Mouse (Mus musculus): Measurements from ENCODE around the gene Ppp1r10. TPM values are rescaled to one million over a fixed set of nuclear protein-coding genes. Genes with fewer than 3 reads are reported as not detected.

The Ppp1r10 gene
- polyA plus RNA-seq (2015; fragmentation: Nextera tagmentation; extraction: Ambion mirVana) = 35.6 and 36.0 TPM in 2 replicates

DNA sequence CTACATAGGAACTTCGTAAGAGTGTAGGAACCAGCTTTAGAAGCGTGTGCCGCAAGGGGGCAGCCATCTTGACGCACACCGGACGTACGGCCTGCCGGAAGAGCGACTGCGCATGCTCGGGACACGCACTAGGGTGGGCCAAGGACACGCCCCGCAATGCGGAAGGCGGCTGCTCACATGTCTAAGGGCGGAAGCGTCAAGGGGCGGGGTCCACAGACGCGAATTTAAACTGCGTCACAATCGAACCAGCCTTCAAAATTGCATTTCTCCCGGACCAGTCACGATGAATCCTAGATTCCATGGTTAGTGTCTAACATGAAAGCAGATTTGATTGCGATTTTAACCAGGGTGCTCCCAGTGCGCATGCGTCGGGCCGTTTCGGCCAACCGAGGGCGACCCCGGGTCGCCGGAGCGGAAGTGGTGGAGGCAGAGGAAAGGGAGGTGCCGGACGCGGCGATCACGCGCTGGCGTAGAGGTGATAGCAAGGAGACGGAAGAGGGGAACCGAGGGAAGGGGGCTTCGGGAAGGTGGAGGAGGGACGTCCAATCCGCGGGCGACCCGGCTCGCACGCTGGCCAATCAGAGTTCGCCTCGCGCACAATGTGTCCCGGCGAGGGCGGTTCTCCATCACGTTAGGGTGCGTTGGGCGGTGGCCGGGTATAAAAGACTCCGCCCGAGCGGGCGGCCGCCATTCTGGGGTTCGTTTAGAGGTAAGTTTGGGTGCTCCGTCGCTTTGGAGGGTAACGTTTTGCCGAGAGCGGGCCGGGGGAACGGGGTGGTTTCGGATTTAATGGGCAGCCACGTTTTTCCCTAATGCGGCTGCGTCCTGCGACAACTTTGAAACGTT lies at the start of gene Ppp1r10, which contains the start of gene Mrps18b:
TSS of gene Ppp1r10 (plus strand) at position 138 of the 846 bp plus-strand sequence.
TSS of gene Mrps18b (minus strand) at position 93 of the 846 bp plus-strand sequence.
- peak; percentile 99 for DNase-seq (ENCODE audit: low spot score)

GRCm38 (mm10) chr17:35866911-35867890 lies 49.0 kb upstream of the Ppp1r10 start:
- peak; percentile 28 for DNase-seq (ENCODE audit: low spot score)

DNA sequence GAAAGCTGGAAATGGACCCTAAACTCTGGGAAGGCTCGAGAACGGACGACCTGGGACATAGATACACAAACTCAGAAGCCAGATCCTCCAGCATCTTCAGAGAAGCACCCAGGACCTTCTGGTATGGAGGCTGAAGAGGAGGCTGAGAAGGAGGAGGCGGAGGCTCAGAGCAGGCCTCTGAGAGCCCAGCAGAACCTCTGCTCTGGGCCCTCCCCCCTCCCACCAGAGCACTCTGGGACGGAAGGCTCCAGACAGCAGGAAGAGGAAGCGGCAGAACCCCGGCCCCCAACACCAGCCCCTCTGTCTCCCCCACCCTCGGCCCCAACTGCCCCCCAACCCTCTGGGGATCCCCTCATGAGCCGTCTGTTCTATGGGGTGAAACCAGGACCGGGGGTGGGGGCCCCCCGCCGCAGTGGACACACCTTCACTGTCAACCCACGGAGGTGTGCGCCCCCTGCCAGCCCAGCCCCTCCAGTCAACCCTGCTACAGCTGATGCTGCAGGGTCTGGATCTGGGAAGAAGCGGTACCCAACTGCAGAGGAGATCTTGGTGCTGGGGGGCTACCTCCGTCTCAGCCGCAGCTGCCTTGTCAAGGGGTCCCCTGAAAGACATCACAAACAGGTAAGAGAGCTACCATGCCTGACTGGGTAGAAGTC lies 47.9 kb upstream of the Ppp1r10 start:
- peak; percentile 67 for DNase-seq (ENCODE audit: low spot score)

DNA sequence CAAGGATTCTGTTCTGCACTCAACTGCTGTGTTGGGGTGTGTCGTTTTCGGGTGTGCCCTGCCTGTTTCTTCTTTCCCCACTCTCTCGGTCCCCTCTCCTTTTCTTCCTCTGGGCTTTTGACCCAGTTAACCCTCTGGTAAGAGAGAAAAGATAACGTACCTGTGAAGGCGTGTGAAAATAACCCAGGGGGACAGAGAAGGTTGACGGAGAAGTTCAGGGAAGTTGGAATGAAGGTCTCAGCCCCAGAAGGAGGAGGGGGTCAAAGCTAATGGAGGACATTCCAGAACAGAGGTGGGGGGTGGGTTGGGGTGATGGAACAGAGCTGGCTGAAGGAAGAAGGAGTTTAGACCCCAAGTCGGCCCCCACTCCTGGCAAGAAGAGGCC lies 47.3 kb upstream of the Ppp1r10 start:
- no peak for DNase-seq (ENCODE audit: low spot score)

DNA sequence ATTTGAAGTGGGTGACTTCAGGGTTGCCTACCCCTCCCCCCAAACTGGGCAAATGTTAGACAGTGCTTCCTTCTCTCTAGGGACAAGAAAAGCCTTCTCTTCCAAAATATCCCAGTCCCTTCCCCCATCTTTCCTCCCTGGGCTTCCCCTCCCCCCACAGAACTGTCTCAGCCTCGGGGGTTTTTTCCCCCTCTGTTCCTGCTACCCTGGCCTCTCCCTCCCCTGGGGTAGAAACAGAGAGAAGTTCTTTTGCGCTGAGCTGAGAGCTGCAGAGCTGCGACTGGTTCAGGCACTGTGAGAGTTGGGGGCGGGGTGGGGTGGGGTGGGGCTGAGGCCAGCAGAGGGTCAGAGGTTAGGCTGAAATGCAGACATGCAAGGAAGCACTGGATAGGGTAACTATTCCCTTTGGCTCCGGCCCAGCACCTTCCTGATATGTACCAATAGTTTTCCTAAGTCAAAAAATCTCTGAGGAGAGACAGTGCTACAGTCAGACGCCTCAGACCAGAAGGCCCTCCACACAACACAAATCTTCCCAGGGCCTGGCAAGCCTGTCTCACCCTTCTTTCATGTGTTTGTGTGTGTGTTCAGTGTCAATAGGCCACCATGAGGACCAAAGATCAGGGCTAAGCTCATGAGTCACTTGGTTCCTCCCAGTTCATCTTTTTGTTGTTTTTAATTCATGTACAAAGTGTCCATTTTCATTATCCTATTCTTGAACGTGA lies 46.7 kb upstream of the Ppp1r10 start:
- DNase-seq (ENCODE audit: low spot score) = peak; percentile 34

DNA sequence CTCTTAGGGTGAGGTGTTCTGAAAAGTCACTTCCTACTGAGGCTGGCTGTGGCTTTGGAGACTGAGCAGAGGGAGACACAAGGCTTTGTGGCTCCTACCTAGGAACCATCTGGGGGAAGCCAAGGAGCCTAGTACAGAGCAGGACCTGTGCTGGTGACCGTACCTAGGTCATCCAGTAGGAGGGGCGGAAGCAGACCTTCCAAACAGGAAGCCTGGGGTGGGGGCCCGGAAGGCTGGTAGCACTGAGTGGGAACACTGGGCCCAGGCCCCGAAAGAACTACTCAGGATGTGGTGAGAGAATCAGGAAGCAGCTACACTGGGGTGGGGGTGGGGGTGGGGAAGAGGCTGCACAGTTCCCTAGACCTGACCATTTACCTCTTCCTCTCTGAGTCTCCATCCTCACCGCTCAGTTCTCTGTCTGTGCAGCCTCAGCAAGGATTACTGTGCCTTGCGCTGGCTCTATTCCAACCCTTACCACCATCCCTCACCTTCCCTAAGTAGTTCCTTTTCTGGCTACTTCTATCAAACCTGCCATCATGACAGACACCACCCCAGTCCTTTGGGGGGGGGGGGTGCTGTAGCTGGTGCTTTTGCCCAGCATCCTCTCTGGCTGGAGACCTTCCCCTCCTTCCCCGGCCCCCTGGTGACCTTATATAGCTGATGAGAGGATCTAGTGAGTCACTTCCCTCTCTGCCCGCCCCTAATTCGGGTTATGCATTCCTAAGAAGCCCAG lies 45.9 kb upstream of the Ppp1r10 start:
- peak; percentile 88 for DNase-seq (ENCODE audit: low spot score)

GRCm38 (mm10) chr17:35870884-35871696 lies 45.1 kb upstream of the Ppp1r10 start:
- DNase-seq (ENCODE audit: low spot score) = peak; percentile 65

DNA sequence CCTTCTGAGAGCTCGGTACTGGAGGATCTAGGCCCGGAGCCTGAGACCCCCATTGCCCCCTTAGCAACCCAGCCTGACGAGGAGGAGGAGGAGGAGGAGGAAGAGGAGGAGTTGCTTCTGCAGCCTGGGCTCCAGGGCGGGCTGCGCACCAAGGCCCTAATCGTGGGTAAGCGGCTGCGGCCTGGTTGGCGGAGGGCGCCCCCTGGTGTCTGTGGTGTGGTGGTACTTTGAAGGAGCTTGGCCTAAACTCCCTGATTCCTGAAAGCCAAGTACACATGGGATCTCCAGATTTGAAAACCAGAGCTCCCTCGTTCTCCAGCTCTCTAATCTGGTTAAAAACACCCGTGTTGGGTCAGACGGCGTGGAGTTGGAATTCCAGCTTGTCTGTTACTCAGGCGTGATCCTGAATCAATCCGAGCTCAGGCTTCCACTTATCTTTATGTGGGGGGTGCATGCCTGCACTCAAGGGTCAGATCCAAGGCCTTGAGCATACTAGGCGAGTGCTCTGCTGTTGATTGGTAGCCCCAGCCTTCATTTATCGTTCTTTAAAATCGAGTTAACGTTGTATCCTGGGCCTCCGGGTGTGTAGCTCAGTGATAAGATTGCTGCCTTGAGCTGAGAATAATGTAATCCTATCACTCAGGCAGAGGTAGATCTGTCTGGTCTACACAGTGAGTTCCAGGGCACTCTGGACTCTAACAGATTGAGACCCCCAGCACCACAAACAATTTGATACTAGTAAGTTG lies 42.3 kb upstream of the Ppp1r10 start:
- DNase-seq (ENCODE audit: low spot score) = peak; percentile 85

DNA sequence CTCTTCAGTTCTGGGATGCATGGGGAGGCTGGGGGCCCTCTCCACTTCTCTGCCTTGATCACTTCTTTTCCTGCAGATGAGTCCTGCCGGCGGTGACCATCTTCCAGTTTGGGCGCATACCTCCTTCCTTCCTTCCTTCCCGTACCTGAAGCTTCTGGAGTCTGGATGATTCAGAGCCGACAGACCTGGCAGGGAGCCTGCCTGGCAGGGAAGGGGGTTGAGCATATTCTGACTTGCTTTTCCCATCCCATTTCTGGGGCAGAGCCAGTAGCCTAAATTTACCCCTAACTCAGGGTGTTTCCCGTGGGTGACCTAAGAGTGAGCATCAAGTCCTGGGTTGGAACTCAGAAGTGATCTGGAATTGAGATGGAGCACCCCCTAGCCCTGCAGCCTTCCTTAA lies 41.5 kb upstream of the Ppp1r10 start:
- DNase-seq (ENCODE audit: low spot score) = no peak

DNA sequence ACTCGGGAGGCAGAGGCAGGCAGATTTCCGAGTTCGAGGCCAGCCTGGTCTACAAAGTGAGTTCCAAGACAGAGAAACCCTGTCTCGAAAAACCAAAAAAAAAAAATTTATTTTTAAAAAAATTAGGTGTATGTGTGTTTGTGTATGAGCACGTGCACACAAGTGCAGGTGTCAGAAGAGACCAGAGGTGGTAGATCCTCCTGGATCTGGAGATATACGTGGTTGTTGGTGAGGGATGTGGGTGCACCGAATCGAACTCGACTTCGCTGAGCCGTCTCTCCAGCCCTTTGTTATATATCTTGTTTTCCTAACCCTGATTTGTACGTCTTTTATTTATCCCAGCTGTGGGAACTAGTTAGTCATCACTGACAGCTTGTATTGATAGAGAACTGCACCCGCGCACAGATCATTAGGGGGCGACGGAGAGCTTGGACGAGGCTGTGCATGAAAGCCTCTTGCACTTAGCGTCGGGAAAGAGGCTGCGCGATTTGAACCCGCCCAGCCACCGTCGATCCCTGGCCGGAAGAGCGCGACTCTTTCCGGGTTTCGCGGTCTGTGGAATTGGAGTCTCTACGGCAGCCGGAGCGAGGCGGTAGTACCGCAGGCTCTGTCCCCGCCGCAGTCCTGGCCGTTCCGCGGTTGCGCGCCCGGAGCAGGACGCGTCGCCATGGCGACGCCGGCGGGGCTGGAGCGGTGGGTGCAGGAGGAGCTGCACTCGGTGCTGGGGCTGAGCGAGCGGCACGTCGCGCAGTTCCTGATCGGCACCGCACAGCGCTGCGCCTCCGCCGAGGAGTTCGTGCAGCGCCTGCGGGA lies 36.8 kb upstream of the Ppp1r10 start, which contains the start of gene Dhx16:
TSS of gene Dhx16 (plus strand) at position 575 of the 813 bp plus-strand sequence.
- peak; percentile 97 for DNase-seq (ENCODE audit: low spot score)

- no peak for DNase-seq (ENCODE audit: low spot score)
Measured at GRCm38 (mm10) chr17:35882924-35883323, 33.3 kb upstream of the Ppp1r10 start.

DNA sequence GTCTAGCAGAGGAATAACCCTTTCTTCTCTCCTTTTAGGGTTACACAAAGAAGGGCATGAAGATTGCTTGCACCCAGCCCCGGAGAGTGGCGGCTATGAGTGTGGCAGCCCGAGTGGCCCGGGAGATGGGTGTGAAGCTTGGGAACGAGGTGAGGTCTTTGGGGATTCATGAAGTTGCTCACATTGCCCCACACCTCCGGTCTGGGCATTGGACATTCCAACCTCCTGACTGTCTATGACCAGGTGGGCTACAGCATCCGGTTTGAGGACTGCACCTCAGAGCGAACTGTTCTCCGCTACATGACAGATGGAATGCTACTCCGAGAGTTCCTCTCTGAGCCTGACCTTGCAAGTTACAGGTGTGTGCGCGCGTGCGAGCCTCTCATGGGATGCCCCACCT lies 32.5 kb upstream of the Ppp1r10 start:
- DNase-seq (ENCODE audit: low spot score) = no peak

DNA sequence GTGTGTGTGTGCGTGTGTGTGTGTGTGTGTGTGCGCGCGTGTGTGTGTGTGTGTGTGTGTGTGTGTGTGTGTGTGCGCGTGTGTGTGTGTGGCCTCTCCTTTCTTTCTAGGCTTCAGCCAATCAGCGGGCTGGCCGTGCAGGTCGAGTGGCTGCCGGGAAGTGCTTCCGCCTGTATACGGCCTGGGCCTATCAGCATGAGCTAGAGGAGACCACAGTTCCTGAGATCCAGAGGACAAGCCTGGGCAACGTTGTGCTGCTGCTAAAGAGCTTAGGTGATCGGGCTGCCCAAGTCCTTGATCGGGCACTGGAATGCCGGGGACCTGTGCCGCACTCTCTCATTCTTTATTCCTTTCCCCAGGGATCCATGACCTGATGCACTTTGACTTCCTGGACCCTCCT lies 28.5 kb upstream of the Ppp1r10 start:
- no peak for DNase-seq (ENCODE audit: low spot score)

DNA sequence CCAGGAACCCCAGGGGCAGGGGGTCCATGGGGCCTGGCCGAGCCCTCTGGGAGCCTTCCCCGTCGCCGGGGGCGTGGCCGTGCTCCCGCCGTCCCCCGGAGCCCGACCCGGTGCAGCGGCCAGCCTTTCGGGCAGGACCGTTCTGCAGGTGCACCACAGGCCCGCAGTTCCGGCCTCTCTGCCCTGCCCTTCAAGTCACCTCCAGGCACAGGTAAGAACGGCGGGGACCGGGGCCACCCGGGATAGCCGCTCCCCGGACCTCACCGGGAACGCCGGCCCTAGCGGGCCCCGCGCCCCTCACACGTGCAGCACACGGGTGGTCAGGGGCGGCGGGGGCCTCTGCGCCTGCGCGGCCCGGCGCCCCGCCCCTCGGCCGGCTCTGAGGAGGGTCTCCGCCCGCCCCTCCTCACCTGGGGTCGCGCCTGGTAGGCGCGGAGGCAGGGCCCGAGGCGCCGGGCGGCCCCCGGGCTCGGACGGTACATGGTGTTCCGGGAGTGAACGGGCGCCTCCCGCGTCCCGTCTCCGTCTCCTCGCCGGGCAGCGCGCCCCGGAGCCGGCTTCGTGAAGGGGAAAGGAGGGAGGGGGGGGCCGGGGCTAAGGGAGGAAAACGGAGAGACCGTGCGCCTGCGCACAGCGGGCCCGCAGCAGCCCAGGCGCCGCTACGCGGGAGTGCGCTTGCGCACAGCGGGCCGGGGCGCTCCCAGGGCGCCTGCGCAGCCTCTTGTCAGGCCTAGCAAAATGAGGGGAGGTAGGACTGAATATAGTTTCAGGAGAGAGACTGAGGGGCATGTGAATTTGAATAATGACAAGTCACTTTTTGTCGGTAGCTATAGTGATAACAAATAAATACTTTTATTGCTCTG lies 19.2 kb upstream of the Ppp1r10 start, which contains the start of gene 2310061I04Rik:
TSS of gene 2310061I04Rik (minus strand) at position 651 of the 863 bp plus-strand sequence.
- DNase-seq (ENCODE audit: low spot score) = peak; percentile 96

DNA sequence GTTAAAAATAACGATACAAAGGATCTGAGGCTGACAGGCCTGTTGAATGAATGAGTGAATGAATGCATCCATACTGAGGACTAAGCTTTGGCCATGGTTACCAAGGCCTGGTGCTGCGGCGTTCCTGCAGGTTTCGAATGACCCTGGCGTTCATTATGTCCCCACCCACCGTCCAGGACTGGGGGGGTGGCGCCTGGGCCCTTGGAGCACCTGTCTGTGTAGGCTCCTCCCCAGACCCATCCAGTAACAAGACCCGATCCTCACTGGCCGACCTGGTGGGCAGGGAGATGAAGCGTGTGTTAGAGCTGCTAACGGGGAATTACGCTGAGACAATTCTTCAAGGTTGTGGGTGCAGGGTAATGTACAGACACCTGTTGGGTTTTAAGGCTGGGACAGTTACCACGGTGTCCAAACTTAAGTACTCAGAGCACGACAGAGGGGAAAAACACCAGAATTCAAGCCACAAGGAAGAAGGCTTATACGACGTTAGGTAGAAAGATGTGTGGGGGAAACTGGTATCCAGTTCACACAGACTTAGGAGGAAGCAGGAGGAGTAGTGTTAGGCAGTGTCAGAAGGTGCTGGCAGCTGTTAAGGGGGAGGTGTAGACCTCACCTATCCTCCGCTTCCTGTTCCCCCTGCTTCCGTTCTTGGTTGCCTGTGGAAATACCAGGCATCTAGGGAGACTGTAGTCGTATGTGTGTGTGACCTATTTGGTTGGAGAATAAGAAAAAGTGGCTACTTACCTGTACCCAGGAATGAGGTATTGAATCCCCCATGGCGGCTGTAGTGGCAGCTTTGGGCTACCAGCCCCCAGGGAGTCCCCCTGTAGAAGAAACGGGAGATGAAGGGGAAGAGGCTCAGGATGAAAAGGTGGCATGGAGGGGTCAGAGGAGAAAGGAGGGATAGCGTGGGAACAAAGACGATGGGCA lies 18.3 kb upstream of the Ppp1r10 start:
- DNase-seq (ENCODE audit: low spot score) = peak; percentile 52
